Mouse (Mus musculus) activated CD4-positive, CD25-positive, alpha-beta regulatory T cell, adult 4 months (primary cell): Measurements from ENCODE around the gene Dus2. TPM values are rescaled to one million over a fixed set of nuclear protein-coding genes. Genes with fewer than 3 reads are reported as not detected.
"Not testable (repeated sequence)": the region's sequence is repeated elsewhere in the genome, so short reads cannot be mapped to it uniquely, and the experiment has no call there.

ENCODE experiments used
- ATAC-seq: one replicate; pipeline ENCODE4 v1.8.0; 2017
- polyA plus RNA-seq, 2 experiments: library from polyadenylated mRNA; unstranded; fragments of 100-300 nt; shearing (Covaris generic); gene quantifications; one replicate each; pipeline ENCODE4 v1.2.1; 2017

The Dus2 gene
- polyA plus RNA-seq, 2 experiments from 2014 or later: 25.7 to 28.8 TPM

GRCm38 (mm10) chr8:105991546-105991945, 409 bp downstream of the Dus2 start:
- ATAC-seq: no peak

GRCm38 (mm10) chr8:105992499-105992898, 1.4 kb downstream of the Dus2 start:
- peak; percentile 51 for ATAC-seq

GRCm38 (mm10) chr8:105993226-105993625, 2.1 kb downstream of the Dus2 start:
- no peak for ATAC-seq

DNA sequence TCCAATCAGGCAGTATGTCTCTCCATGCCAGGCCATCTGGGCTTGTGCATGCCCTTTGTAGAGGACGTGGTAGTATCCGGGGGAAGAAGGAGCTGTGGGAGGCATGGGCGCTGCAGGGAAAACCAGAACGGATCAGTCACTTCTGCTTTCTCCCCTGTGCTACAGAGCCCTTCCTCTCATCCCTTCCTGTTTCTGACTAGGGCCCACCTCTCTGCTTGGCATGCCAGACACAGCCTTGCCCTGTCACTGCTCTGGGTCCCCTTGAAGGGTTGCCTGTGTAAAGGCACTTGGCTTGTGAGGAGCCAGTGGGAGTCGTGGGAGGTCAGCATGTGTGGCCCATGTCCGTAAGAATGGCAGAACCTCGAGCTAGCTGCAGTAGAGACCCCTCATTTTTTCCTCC, 5.2 kb downstream of the Dus2 start:
- ATAC-seq: no peak

DNA sequence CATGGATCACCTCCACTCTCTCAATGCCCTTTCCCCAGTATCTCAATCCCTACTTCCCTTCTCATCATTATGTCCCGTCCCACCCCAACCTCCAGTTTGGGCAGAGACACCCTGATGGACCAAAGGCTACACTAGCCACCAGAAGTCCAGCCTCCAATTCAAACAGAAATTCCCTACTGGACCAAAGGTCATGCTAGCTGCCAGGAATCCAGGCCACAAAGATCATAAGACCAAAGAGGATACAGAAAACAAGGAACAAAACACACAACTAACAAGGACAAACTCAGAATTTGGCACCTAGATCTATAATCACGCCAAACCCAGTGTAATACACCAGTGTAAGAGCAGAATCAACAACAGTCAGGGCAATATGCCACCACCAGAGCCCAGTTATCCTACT, 7.8 kb downstream of the Dus2 start:
- no peak for ATAC-seq

DNA sequence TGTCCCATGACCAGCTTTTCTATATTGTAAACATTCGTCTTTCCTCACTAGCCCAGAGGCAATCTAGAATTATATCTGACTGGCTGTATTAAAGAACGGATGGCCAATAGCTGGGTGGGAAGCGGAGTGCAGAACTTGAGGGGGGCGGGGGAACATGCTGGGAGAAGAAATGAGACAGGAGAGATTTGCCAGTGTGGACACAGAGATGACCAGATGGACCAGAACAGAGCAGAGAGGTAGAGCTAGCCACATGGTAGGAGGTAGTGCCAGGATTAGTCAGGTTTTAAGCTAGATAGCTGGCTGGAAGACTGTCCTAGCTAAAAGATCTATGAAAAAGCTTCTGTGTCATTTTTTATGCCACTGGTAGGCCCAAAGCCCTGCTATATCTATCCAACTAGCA, 10.8 kb downstream of the Dus2 start:
- ATAC-seq: no peak

GRCm38 (mm10) chr8:106004538-106005207, 13.5 kb downstream of the Dus2 start:
- ATAC-seq: no peak

DNA sequence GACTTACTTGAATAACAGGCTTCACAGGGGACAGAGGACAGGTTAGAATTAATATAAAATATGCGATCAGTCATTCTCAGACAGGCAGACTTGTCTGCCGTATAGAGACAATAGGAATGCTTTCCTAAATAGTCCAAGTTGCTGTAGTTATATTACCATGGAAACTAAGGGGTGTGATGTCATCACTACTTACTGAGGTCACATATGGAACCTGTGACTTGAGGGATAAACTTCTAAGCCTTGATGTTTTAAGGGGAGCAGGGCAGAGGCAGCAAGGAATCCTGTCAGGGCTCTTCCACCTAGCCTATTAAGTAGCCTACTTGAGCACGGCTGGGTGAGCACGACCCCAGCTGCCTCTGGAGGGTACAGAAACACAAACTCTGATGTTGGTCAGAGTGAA, 14.7 kb downstream of the Dus2 start, which contains the start of gene Dpep2nb:
Gene Dpep2nb, minus strand, starts transcription at position 101 of the 400 bp plus-strand sequence.
- ATAC-seq: no peak

DNA sequence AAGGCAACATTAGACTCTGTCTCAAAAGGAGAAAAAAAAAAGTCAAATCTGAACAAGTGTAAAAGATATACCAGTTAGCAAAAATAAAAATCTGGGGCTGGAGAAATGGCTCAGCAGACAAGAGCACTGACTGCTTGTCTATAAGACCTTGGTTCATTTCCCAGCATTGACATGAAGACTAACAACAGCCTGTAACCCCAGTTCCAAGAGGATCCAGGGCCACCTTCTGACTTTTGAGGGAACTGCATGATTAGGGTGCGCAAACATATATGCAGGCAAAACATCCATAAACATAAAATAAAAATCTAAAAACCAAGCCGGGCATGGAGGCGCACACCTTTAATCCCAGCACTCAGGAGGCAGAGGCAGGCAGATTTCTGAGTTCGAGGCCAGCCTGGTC, 15.3 kb downstream of the Dus2 start:
- ATAC-seq: no peak

- peak; percentile 53 for ATAC-seq
Measured at GRCm38 (mm10) chr8:106007135-106007534, 16.0 kb downstream of the Dus2 start.

- not testable (repeated sequence) for ATAC-seq
Measured at GRCm38 (mm10) chr8:106007891-106008290, 16.8 kb downstream of the Dus2 start.

DNA sequence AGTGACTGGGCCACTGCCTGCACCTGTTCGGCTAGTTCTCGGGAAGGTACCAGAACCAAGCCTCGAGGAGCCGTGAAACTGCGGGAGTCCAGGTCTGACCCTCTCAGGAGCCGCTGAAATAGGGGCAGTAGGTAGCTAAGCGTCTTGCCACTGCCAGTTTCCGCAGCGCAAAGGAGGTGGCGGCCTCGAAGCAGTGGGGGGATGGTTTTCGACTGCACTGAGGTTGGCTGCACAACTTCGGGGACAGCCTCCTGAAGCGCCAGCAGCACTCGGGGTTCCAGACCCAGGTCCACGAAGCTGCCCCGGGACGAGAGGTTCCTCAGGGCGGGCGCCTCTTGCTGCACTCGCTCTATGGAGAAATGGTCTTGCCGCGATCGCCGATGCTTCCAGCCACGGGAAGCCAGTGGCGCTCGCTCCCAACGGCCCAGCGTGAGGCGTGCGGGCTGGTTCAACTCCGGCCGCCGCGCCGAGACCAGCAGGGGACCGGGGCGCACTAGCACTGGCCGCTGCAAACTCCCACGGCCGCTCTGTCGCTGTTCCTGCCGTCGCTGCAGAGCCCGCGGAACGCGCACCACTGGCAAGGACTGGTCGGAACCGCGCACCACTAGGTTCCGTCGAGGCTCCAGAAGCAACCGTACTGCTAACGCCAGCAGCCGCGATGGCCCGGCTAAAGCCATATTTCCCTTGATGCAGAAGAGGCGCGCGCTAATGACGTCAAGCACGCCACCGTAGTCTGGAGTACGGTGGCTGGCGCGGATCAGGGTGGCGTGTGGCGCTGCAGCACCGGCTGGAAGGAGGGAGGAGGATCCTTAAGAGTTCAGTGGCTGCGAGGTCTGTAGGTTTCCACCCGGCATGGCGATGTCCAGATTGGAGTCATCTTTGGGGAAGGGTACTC, 19.9 kb downstream of the Dus2 start:
- peak; percentile 86 for ATAC-seq

DNA sequence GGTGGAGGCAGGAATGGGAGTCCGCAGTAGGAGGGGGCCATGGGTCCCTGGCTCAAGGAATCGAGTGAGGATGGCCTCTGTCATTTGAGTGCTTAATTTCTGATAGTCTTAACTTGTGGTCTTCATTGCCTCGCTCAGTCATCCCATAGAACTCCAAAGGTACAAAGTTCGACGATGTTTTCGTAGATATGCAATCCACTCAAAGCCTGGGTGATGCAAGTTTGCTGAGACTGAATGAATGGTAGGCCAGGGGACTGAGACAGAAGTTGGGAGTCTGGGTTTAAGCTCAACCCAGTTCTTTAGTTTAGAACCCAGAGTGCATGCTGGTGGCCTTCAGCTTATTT, 20.5 kb downstream of the Dus2 start, which contains the start of gene Ddx28:
Gene Ddx28, minus strand, starts transcription at position 240 of the 344 bp plus-strand sequence.
- ATAC-seq: no peak

- not testable (repeated sequence) for ATAC-seq
Measured at GRCm38 (mm10) chr8:106012203-106012602, 21.1 kb downstream of the Dus2 start.

DNA sequence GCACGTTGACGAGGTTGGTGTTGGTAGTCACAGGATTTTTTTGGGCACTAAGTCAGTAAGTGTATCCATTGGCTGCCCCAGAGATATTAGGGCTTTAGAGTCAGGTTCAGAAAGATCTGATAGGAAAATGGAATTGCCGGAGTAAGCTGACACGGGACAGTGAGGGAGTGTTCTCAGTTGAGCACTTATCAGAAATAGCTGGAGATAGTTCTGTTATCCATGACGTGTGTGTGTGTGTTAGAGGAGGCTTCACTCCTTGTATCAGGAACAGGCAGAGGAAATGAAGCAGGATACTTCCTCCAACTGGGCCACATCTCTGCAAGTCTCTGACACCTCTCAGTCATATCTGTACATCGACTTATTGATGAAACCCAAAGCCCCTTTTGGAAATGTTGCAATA, 25.1 kb downstream of the Dus2 start:
- ATAC-seq: no peak

DNA sequence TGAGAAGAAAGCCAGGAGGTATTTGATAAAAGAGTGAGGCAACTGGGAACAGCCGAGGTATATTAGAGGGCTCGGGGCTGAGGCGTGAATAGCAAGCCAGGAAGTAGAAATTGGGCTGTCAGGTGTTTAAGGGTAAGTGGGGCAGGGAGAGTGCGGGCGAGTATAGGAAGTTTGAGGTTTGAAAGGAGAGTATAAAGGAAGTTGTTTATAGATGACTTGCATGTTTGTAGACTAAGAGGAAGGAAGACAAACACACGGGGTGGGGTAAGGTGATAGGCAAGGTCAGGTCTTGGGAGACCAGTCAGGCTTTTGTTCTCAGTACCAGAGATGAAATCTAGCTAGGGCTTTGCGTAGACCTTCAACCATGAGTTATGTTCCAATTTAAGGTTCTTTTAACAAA, 26.0 kb downstream of the Dus2 start:
- peak; percentile 82 for ATAC-seq

- ATAC-seq: no peak
Measured at GRCm38 (mm10) chr8:106018039-106018438, 26.9 kb downstream of the Dus2 start.

GRCm38 (mm10) chr8:106022483-106022882, 31.3 kb downstream of the Dus2 start:
- ATAC-seq: peak; percentile 77

DNA sequence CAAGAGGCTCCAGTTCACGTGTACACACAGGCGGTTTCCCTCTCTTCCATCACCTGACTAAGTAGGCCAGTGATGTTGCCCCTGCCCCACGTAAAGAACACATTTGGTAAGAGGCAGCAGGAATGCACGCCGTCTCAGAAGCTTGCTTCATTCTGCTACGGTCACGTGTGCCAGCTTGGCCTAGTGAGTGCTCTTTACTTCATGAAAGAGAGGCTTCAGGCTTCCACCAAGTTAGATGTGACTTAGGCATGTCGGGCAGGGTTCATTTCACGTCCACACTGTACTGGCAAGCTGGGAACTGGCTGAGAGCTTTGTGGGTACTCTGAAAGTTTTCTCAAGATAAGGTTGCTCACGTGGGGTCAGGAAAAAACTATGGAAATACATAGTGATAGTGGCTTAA, 47.6 kb downstream of the Dus2 start:
- ATAC-seq: no peak

DNA sequence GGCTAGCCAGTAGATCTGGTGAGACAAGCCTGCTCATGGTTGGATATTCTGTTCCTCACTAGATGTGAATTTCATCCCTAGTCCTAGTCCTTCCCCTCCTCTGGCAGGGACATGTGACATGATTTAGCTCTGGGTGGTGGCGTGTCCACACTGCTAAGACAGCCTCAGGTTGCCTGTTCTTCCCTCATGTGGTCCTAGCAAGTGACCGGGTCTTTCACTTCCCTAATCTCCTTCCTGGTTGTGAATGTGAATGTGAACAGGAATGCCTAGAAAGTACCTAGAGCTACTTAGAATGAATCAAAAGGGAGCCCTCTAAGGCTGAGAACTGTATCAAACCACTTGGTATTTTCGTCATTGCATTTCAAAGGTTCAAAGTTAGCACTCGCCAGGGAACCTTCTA, 48.5 kb downstream of the Dus2 start:
- no peak for ATAC-seq

DNA sequence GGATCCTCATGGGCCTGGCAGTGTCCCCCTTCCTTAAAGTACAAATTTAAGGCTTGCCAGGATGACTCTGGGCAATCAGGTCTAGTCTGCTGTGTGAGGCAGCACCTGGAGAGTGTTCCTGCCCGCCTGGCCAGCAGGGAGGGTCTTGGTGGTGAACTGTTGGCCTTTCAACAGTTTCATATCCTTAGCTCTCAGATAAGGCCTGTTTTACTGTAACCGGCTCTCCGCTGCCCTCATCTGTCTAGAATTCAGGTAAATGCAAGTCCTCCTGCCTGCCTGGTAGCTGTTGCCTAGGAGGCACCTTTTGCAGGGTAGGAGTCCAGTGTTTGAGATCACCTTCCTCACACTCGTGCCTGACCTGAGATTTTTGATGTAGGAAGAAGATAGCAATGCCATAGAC, 49.1 kb downstream of the Dus2 start:
- ATAC-seq: no peak

- ATAC-seq: no peak
Measured at GRCm38 (mm10) chr8:106043055-106043454, 51.9 kb downstream of the Dus2 start.

DNA sequence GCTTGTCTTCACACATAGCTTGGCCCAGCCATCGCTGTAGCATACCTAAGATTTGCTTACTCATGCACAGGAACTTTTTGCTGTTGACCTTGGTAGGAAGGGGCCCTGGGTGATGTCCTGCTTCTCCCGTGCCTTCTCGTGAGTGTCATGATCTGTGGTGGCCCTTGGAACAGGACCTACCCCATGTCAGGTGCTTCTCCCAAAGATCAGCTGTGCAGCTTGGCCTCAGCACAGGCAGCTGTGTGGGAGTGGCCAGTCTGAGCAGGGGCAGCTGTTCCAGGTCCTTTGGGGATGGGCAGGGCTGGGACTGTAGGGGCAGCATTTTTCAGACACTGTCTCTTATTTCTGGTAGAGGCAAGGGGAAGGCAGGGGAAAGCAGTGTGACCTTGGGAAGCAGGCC, 53.0 kb downstream of the Dus2 start:
- ATAC-seq: no peak
